Mouse (Mus musculus) granulocyte monocyte progenitor cell, adult 5-6 weeks (primary cell): ENCODE results near the gene BC004004. TPM values are rescaled to one million over a fixed set of nuclear protein-coding genes. Genes with fewer than 3 reads are reported as not detected.

Source experiments
- total RNA-seq, 2 experiments: library from RNA; stranded (forward) in 1 of 2; stranded (reverse) in 1 of 2; fragments of 200-712, 200-1000 nt in 1 of 2; fragments of >200 nt in 1 of 2; fragmentation: Nextera tagmentation in 1 of 2; gene quantifications; 2 replicates each; pipeline ENCODE4 v1.2.3; 2014 to 2017

BC004004 gene
- total RNA-seq, 2 experiments from 2014 or later, result 67.3 to 127 TPM

Other genes with a start within 250 kb of the BC004004 start
- gene Srsf3, start 236.2 kb upstream of the BC004004 start, total RNA-seq (2014; fragmentation: Nextera tagmentation), result 474 and 486 TPM in 2 replicates
- 734 and 859 TPM in 2 replicates for gene Srsf3, start 236.2 kb upstream of the BC004004 start, total RNA-seq (2017)
- 8.2 and 9.8 TPM in 2 replicates for gene Cdkn1a, start 177.8 kb upstream of the BC004004 start, total RNA-seq (2014; fragmentation: Nextera tagmentation)
- 1.3 and 3.2 TPM in 2 replicates for gene Cdkn1a, start 177.8 kb upstream of the BC004004 start, total RNA-seq (2017)
- 318 and 350 TPM in 2 replicates for gene Rab44, start 154.6 kb upstream of the BC004004 start, total RNA-seq (2014; fragmentation: Nextera tagmentation)
- gene Rab44, start 154.6 kb upstream of the BC004004 start, total RNA-seq (2017), result 315 and 369 TPM in 2 replicates
- gene Cpne5, start 30.6 kb upstream of the BC004004 start, total RNA-seq (2014; fragmentation: Nextera tagmentation), result 5.9 and 6.3 TPM in 2 replicates
- gene Cpne5, start 30.6 kb upstream of the BC004004 start, total RNA-seq (2017), result 1.7 and 14.3 TPM in 2 replicates
- 83.0 and 122 TPM in 2 replicates for gene Ppil1, start 4.6 kb upstream of the BC004004 start, total RNA-seq (2014; fragmentation: Nextera tagmentation)
- 97.1 and 107 TPM in 2 replicates for gene Ppil1, start 4.6 kb upstream of the BC004004 start, total RNA-seq (2017)
- gene Pi16, start 48.9 kb downstream of the BC004004 start, total RNA-seq (2014; fragmentation: Nextera tagmentation), result 7.0 and 15.7 TPM in 2 replicates
- 9.9 and 10.8 TPM in 2 replicates for gene Pi16, start 48.9 kb downstream of the BC004004 start, total RNA-seq (2017)
- gene Mtch1, start 79.1 kb downstream of the BC004004 start, total RNA-seq (2014; fragmentation: Nextera tagmentation), result 125 and 132 TPM in 2 replicates
- gene Mtch1, start 79.1 kb downstream of the BC004004 start, total RNA-seq (2017), result 69.5 and 74.3 TPM in 2 replicates
- gene Fgd2, start 92.1 kb downstream of the BC004004 start, total RNA-seq (2014; fragmentation: Nextera tagmentation), result 42.8 and 70.9 TPM in 2 replicates
- gene Fgd2, start 92.1 kb downstream of the BC004004 start, total RNA-seq (2017), result 23.6 and 30.5 TPM in 2 replicates
- gene Pim1, start 222.0 kb downstream of the BC004004 start, total RNA-seq (2014; fragmentation: Nextera tagmentation), result 33.0 and 59.6 TPM in 2 replicates
- gene Pim1, start 222.0 kb downstream of the BC004004 start, total RNA-seq (2017), result 89.9 and 94.0 TPM in 2 replicates